Mouse (Mus musculus): Measurements from ENCODE around the gene Sdf2. TPM values are rescaled to one million over a fixed set of nuclear protein-coding genes. Genes with fewer than 3 reads are reported as not detected.

Sdf2 gene
- polyA plus RNA-seq, 1 experiment from 2014 or later, result 90.0 TPM

GRCm38 (mm10) chr11:78240193-78240857 is 5.2 kb upstream of the Sdf2 start:
- Histone ChIP-seq H3K9me3 (no peaks in the 10 kb centered on the region), H3K4me3 (no peak overlapping the region), H3K4me2 (no peak overlapping the region), H3K27ac (no peak overlapping the region), H3K9ac (no peak overlapping the region), H3K36me3 (replicated peaks) (peaks cover 4% of the 10 kb centered on the region; the same call in 1 of the 2 replicates), H3K27me3 (replicated peaks) (no peaks in the 10 kb centered on the region), H3K4me1 (peaks cover 26% of the 10 kb centered on the region)
- WGBS, result 91% methylated on average over 9 of the region's 9 CpGs
- ATAC-seq (replicated peaks), result no peak

GRCm38 (mm10) chr11:78245261-78245626 is 302 bp upstream of the Sdf2 start:
- Histone ChIP-seq H3K9ac (peak overlapping the region; percentile 83), H3K36me3 (replicated peaks) (no peaks in the 10 kb centered on the region), H3K4me1 (peaks cover 58% of the 10 kb centered on the region), H3K9me3 (no peaks in the 10 kb centered on the region), H3K4me2 (peak overlapping the region; percentile 77), H3K4me3 (peak overlapping the region; percentile 65), H3K27me3 (replicated peaks) (no peaks in the 10 kb centered on the region), H3K27ac (peak overlapping the region; percentile 98)
- 0% methylated on average over 19 of the region's 19 CpGs for WGBS
- peak; percentile 63 for ATAC-seq (replicated peaks)

- ATAC-seq (replicated peaks), result no peak
- 52% methylated on average over 7 of the region's 7 CpGs for WGBS
- Histone ChIP-seq H3K9ac (peak overlapping the region; percentile 83; the same call in 1 of the 2 replicates), H3K4me2 (peak overlapping the region; percentile 77), H3K36me3 (replicated peaks) (peaks cover 6% of the 10 kb centered on the region; the same call in 1 of the 2 replicates), H3K9me3 (no peaks in the 10 kb centered on the region), H3K4me1 (peaks cover 55% of the 10 kb centered on the region), H3K4me3 (peak overlapping the region; percentile 65), H3K27me3 (replicated peaks) (no peaks in the 10 kb centered on the region), H3K27ac (peak overlapping the region; percentile 98)
These were observed 919 bp downstream of the Sdf2 start for GRCm38 (mm10) chr11:78246318-78247011.

DNA sequence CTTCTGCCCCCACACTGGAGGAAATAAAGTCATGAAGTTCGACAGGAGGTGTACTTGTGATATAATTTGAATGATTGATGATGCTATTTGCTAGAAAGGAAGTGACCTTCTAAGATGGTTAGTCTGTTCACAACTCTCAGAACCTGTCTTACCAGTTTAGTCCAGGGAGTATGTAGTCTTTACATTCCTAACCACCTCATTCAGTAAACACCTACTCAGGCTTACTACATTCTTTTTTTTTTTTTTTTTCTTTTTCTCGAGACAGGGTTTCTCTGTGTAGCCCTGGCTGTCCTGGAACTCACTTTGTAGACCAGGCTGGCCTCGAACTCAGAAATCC is 1.4 kb downstream of the Sdf2 start:
- peaks cover 7% of the 10 kb centered on the region for H3K36me3 ChIP-seq (replicated peaks)
- H3K4me3 ChIP-seq, result peak overlapping the region; percentile 65; the same call in 1 of the 2 replicates
- no peak overlapping the region for H3K9ac ChIP-seq
- ATAC-seq (replicated peaks), result no peak
- H3K9me3 ChIP-seq, result no peaks in the 10 kb centered on the region
- H3K4me1 ChIP-seq, result peaks cover 55% of the 10 kb centered on the region
- WGBS, result 77% methylated on average over 3 of the region's 3 CpGs
- H3K4me2 ChIP-seq, result peak overlapping the region; percentile 77
- H3K27ac ChIP-seq, result no peak overlapping the region
- no peaks in the 10 kb centered on the region for H3K27me3 ChIP-seq (replicated peaks)

GRCm38 (mm10) chr11:78247727-78248140 is 2.2 kb downstream of the Sdf2 start:
- Histone ChIP-seq H3K36me3 (replicated peaks) (peaks cover 13% of the 10 kb centered on the region), H3K9me3 (no peaks in the 10 kb centered on the region), H3K27ac (no peak overlapping the region), H3K4me3 (no peak overlapping the region), H3K4me1 (peaks cover 54% of the 10 kb centered on the region), H3K27me3 (replicated peaks) (no peaks in the 10 kb centered on the region), H3K9ac (no peak overlapping the region), H3K4me2 (no peak overlapping the region; the same call in 1 of the 2 replicates)
- no peak for ATAC-seq (replicated peaks)
- 70% methylated on average over 4 of the region's 4 CpGs for WGBS

DNA sequence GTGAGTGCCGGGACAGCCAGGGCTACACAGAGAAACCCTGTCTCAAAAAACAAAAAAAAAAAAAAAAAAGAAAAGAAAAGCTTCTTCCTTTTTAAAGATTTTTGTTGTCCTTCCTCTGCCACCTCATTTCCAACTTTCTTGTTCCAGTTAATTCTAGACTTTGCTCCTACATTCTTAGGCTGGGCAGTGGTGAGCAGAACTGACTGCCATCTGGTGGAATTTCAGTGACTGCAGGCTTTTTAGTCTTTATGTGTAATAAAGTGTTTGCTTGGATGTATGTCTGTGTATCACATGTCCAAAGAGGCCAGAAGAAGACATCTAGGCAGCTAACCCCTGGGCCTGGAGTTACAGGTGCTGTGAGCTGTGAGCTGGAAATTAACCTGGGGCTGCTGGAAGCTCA is 11.1 kb downstream of the Sdf2 start:
- Histone ChIP-seq H3K4me2 (no peak overlapping the region), H3K36me3 (replicated peaks) (peaks cover 18% of the 10 kb centered on the region), H3K27me3 (replicated peaks) (0 out of 2 replicates have a peak, but pooled peaks cover 3% of the 10 kb centered on the region), H3K9ac (no peak overlapping the region), H3K27ac (no peak overlapping the region), H3K4me3 (no peak overlapping the region), H3K9me3 (no peaks in the 10 kb centered on the region), H3K4me1 (no peaks in the 10 kb centered on the region)
- ATAC-seq (replicated peaks), result no peak
- WGBS, result 92% methylated on average over 1 of the region's 1 CpGs

GRCm38 (mm10) chr11:78260489-78261258 is 15.1 kb downstream of the Sdf2 start:
- no peaks in the 10 kb centered on the region for H3K9me3 ChIP-seq
- peak overlapping the region; percentile 63 for H3K4me2 ChIP-seq
- H3K27ac ChIP-seq, result no peak overlapping the region
- H3K9ac ChIP-seq, result 0 out of 2 replicates have a peak overlapping the region, but pooled peaks have one; percentile 34
- ATAC-seq (replicated peaks), result no peak
- WGBS, result 95% methylated on average over 2 of the region's 2 CpGs
- peaks cover 13% of the 10 kb centered on the region for H3K4me1 ChIP-seq
- peaks cover 22% of the 10 kb centered on the region for H3K36me3 ChIP-seq (replicated peaks)
- peak overlapping the region; percentile 71 for H3K4me3 ChIP-seq
- 0 out of 2 replicates have a peak, but pooled peaks cover 3% of the 10 kb centered on the region for H3K27me3 ChIP-seq (replicated peaks)

DNA sequence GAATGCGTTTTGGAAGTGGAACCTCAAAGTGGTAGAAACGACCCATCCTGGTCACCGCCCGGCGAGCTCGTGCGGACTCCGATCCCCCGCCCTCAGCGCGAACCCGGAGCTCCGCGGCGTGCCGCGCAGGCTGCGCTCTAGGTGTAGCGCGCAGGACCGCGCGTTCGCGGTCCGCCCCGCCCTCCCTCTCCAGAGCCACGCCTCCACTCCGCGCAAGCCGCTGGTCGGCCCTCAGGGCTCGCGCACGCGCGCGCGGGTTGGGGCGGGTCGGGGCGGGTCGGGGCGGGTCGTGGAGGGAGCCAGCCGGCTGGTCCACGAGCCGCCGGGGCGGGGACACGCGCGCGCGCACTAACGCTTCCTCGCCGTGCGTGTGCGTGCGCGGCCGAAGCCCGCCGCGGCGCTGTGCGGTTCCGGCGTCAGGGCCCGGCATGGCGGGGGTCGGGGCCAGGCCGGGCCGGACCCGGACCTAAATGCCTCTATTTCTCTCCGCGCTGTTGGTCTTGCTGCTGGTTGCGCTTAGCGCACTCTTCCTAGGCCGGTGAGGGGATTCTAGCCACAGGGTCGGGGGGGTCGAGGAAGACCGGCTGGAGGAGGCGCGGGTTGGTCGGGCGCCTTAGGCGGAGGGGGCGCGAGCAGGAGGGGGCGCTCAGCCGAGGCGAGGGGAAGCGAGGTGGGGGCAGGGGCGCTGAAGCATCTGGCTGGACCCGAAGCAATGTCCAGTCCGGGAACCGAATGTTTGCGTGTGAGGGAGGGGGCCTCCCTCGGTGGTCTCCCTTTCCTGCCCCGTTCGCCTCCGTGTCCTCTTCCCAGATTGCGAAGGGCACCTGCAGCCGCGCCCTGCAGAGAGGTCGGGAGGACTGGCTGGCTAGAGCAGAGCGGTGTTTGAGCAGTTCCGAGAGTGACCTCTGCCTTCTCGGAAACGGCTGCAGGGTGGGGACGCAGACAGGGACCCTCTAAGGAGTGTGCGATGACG is 16.1 kb downstream of the Sdf2 start, which contains the start of gene 2610507B11Rik:
Gene 2610507B11Rik (plus strand): TSS at position 373 of the 973 bp plus-strand sequence.
- Histone ChIP-seq H3K27me3 (replicated peaks) (0 out of 2 replicates have a peak, but pooled peaks cover 3% of the 10 kb centered on the region), H3K9me3 (no peaks in the 10 kb centered on the region), H3K9ac (peak within 1 kb of the TSS; percentile 82), H3K36me3 (replicated peaks) (peaks cover 30% of the 10 kb centered on the region), H3K4me2 (peak within 1 kb of the TSS; percentile 63), H3K4me1 (peaks cover 13% of the 10 kb centered on the region), H3K4me3 (peak within 1 kb of the TSS; percentile 71), H3K27ac (peak within 1 kb of the TSS; percentile 84)
- ATAC-seq (replicated peaks), result peak; percentile 96
- WGBS, result under 1% methylated on average over 100 of the region's 115 CpGs

GRCm38 (mm10) chr11:78262550-78262949 is 17.0 kb downstream of the Sdf2 start:
- 0 out of 2 replicates have a peak, but pooled peaks cover 3% of the 10 kb centered on the region for H3K27me3 ChIP-seq (replicated peaks)
- no peak for ATAC-seq (replicated peaks)
- H3K9ac ChIP-seq, result no peak overlapping the region; the same call in 1 of the 2 replicates
- H3K9me3 ChIP-seq, result no peaks in the 10 kb centered on the region
- peak overlapping the region; percentile 63 for H3K4me2 ChIP-seq
- WGBS, result 6% methylated on average over 8 of the region's 8 CpGs
- peaks cover 13% of the 10 kb centered on the region for H3K4me1 ChIP-seq
- peaks cover 35% of the 10 kb centered on the region for H3K36me3 ChIP-seq (replicated peaks)
- peak overlapping the region; percentile 71 for H3K4me3 ChIP-seq
- H3K27ac ChIP-seq, result no peak overlapping the region

DNA sequence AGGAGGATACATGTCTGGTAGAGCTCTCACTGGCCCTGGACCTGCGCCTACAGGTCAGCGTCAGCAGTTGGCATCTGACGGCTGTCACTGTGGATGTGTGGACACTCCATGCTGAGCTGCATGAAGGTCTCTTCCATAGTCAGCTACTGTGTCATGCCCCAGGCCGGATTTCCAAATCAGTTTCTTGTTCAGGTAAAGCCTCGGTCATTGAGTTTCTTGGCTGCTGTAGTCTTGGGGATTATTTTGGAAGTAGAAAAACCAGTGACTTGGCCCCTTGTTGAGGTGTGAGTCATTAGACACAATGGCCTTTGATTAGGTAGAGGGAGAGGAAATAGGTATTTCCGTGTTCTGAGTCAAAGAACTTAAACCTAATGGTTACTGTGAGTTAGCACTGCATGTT is 20.0 kb downstream of the Sdf2 start:
- Histone ChIP-seq H3K4me1 (peaks cover 13% of the 10 kb centered on the region), H3K27me3 (replicated peaks) (no peaks in the 10 kb centered on the region), H3K36me3 (replicated peaks) (peaks cover 62% of the 10 kb centered on the region), H3K9ac (no peak overlapping the region), H3K9me3 (no peaks in the 10 kb centered on the region), H3K4me2 (no peak overlapping the region), H3K27ac (no peak overlapping the region), H3K4me3 (no peak overlapping the region)
- WGBS, result 96% methylated on average over 6 of the region's 6 CpGs
- no peak for ATAC-seq (replicated peaks)

DNA sequence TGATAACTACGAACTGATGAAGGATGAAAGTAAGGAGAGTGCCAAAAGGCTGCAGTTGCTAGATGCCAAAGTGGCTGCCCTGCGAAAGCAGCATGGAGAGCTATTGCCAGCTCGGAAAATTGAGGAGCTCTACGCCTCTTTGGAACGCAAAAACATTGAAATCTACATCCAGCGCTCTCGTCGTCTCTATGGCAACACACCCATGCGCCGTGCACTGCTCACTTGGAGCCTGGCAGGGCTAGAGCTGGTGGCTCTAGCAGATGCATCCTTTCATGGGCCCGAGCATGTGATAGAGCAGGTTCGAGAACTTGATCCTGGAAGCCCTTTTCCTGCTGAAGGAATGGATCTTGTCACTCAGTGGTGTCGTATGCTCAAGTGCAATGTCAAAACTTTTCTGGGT is 26.4 kb downstream of the Sdf2 start:
- Histone ChIP-seq H3K27me3 (replicated peaks) (no peaks in the 10 kb centered on the region), H3K4me3 (no peak overlapping the region), H3K9me3 (no peaks in the 10 kb centered on the region), H3K9ac (no peak overlapping the region), H3K4me2 (no peak overlapping the region), H3K36me3 (replicated peaks) (peaks cover 90% of the 10 kb centered on the region), H3K4me1 (no peaks in the 10 kb centered on the region), H3K27ac (no peak overlapping the region)
- WGBS, result 88% methylated on average over 13 of the region's 13 CpGs
- ATAC-seq (replicated peaks), result no peak
